Mouse (Mus musculus): ENCODE measurements at regions not wholly inside any gene's neighbourhood (a gene's known extent, or its start where the extent isn't known, plus 50 kb on each side); places are given as distances from the start of the nearest gene placed in this dataset.

DNA sequence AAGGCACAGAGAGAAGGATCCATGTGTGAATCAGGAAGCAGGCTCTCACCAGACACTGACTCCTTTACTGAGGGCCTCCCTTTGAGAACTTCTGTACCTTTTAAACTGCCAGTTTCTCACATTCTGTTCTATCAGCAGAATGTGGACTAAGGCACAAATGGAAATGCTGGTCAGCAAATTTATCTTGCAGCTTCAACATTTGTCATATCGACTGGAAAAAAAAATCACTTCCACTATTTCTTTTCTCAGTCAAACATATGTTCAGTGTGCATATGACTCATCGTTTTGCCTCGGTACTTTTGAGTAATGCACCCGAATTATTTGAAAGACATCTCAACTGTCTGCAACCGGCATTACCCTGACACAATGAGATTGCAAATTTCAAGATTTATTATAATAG, 101.4 kb upstream of the Sphkap start:
- no peak for DNase-seq (ENCODE audit: low spot score in 2 of 2)

DNA sequence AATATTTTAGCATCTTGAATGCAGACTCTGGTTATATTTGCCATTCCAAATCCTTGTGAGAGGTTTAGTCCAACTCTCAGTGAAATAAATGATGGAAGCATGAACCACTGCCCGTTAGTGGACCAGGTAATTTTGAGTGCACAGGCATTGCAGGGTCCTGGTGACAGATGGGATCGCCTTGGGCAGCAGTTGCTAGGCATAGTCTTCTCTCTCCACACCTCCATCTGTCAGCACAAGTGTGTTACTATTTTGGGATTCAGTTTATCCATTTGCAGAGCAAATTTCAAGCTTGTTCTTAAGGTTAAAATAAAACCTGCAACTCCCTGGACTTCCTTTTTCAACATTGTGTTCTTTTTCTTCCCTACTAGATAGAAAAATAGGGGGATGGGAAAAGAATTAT, 97.4 kb upstream of the Sphkap start:
- DNase-seq (ENCODE audit: low spot score in 2 of 2), result no peak

DNA sequence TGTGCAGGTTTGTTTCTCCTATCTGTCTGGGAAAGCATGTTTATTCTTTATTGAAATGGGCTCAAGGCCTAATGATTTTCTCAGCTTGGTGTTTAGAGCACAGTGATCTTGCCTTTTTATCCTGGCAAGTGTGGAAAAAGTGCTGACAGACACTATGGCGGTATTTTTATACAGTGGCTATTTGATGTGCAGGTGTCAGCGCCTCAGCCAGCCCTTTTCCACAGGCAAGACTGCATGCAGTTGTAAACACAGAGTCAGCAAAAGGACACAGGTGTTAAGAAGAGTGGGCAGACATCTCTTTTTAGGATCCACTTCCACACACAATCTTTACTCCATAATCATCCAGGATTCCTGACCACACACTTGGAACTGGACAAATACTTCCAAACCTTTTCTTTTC, 88.9 kb upstream of the Sphkap start:
- no peak for DNase-seq (ENCODE audit: low spot score in 2 of 2)

- DNase-seq (ENCODE audit: low spot score in 2 of 2), result no peak
Observed at GRCm38 (mm10) chr1:83496380-83496779, 88.4 kb upstream of the Sphkap start.

- no peak for DNase-seq (ENCODE audit: low spot score in 2 of 2)
Observed at GRCm38 (mm10) chr1:83495022-83495421, 87.0 kb upstream of the Sphkap start.

DNA sequence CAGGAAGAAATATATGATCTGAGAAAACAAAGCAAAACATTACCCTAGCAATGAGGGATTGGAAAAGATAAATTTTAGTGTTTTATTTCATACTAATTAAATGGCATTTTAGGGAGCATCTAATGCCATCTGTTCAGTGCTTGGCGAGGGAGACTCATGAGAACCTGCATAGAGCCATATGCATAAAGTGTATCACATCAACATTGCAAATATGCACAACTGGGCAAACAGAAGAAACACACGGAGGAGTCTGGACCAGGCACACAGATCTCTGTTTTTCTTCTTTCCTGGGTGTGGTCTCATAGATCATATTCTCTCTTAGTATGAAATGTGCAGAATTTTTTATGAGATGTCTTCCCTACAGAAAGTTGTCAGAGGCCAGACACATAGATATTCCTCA, 71.1 kb upstream of the Sphkap start:
- DNase-seq (ENCODE audit: low spot score in 2 of 2), result no peak

All from frontal cortex, postnatal 25 days (tissue).